Mouse (Mus musculus) left cerebral cortex, adult 18-20 months (tissue): ENCODE results near the gene Dnah12. TPM values are rescaled to one million over a fixed set of nuclear protein-coding genes. Genes with fewer than 3 reads are reported as not detected.
A peak's percentile ranks its signal among the peaks of the same experiment; 100 is the strongest.
"Not testable (repeated sequence)": the region's sequence is repeated elsewhere in the genome, so short reads cannot be mapped to it uniquely, and the experiment has no call there.

Experiments used
- DNase-seq, 2 experiments: peaks; one replicate each; pipeline ENCODE4 v3.0.0; 2021 to 2022; ENCODE audit warnings: low spot score in 2 of 2, mixed read lengths in 1 of 2
- microRNA-seq, 2 experiments: library from miRNA; unstranded; fragments of <30 nt; microRNA quantifications; one replicate each; pipeline ENCODE4 v1.2.0; 2021
- total RNA-seq, 2 experiments: library from RNA; stranded (reverse); gene quantifications; 2 replicates each; pipeline ENCODE4 v1.2.3; 2021

Dnah12 gene
- total RNA-seq, 2 experiments from 2014 or later = 0.21 to 0.26 TPM

DNA sequence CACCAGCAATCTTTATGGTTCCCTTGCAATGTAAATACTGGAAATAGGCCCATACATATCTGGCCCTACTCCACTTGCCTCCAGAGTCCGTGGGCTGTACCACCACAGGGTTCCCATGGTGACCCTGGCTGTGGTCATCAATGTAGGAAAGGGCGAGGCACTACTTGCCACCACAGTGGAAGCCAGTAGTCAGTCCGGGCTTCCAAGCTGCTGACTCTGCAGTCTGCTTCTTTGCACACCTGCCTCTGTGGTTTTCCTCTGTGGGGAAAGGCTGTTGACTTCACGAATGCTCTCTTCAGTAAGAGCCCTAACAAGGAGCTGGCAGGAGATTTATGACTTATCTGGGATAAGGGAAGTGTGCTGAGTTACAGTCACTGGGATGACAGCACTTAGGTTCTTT, 185.7 kb downstream of the Dnah12 start:
- DNase-seq = no peak

- no peak for DNase-seq
Observed at GRCm38 (mm10) chr14:26879976-26880375, 186.9 kb downstream of the Dnah12 start.

GRCm38 (mm10) chr14:26881700-26882099, 188.6 kb downstream of the Dnah12 start:
- no peak for DNase-seq

GRCm38 (mm10) chr14:26887244-26887643, 194.2 kb downstream of the Dnah12 start:
- DNase-seq = no peak

DNA sequence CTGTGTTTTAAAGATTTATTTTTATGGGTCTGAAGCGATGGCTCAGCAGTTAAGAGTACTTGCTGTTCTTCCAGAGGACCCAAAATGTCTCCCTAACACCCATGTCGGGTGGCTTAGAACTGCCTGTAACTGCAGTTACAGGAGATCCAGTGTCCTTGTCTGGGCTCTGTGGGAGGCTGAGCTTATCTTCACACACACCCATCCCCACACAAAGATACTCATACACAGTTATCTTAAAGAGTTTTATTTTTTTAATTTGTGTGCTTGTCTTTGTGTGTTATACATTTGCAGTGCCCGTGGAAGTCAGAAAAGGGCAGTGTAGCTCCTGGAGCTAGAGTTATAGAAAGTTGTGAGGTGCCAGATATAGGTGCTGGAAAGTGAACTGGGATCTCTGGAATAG, 197.7 kb downstream of the Dnah12 start:
- DNase-seq = no peak

- no peak for DNase-seq
Observed at GRCm38 (mm10) chr14:26894392-26894791, 201.3 kb downstream of the Dnah12 start, which contains the start of gene Asb14. Gene Asb14, plus strand, starts transcription at chr14:26894557.

GRCm38 (mm10) chr14:26899490-26899889, 206.4 kb downstream of the Dnah12 start:
- no peak for DNase-seq

DNA sequence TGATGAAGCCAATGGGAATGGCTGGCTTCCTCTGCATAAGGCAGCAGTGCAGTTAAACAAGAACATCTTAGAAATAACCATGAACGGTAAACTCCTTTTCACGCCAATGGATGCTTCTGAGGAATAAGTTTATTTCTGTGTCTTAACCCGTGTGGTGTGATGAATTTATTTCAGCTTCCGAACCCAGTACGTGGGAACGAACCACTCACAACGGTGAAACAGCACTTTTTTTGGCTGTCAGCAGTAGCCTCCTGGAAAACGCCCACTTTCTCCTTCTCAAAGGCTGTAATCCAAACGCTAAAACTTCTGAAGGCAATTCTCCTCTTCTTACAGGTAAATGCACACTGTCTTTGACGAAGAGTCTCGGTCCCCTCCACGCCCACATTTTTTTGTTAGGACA, 207.8 kb downstream of the Dnah12 start:
- peak; percentile 9 to 20 for DNase-seq

GRCm38 (mm10) chr14:26907401-26907800, 214.3 kb downstream of the Dnah12 start:
- DNase-seq = no peak

GRCm38 (mm10) chr14:26910461-26910860, 217.4 kb downstream of the Dnah12 start:
- DNase-seq = not testable (repeated sequence)

GRCm38 (mm10) chr14:26911201-26911600, 218.1 kb downstream of the Dnah12 start:
- no peak for DNase-seq

- no peak for DNase-seq
Observed at GRCm38 (mm10) chr14:26911826-26912225, 218.8 kb downstream of the Dnah12 start.

GRCm38 (mm10) chr14:26913681-26914268, 220.7 kb downstream of the Dnah12 start:
- peak; percentile 9 to 40 for DNase-seq

DNA sequence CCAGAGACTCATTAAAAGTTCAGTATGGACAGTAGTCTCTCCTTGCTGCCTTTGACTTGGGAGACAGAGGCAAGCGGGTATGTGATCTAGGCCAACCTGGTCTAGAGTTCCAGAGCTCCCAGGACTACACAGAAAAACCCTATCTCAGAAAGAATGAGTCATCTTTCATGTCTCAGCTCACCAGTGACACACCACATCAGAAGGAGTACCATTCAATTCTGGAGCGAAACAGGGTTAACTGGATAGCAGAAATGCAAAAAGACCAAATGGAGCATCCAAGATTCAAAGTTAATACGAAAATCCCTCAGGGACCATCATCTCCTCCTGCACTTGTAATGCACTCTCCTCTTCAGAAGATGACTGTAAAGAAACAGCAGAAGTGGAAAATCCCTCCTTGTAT, 226.2 kb downstream of the Dnah12 start:
- no peak for DNase-seq

DNA sequence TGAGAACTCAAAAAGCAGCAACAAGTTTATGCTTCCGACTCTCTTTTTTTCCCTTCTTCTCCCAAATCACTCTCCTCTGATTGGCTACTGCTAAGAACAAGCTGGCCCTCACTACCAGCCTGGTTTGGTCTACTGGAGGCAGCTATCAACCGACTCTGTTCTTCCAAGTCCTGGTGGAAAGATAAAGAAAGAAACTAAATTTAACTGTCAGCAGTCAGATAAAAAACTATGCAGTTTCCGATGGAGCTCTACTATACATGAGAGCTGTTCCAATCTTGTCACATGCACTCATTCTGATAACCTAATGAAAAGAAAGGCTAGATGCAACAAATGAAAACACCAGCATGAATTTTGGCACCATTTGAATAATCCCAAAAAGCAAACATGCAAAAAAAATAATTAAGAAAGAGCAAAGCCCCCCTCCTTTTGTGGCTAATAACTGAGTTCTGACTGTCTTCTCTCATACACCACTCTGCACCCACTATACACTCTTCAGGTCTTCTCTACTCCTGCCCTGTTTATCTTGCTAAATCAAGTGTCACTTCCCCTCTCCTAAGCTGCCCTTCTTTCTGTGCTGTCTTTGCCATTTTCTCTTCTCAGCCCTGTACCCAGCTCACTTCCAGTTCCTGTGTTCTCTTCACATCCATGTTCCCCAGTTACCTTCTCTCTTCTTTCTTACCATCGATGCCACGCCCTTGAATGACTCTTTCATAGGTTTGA, 230.8 kb downstream of the Dnah12 start:
- DNase-seq = no peak

- no peak for DNase-seq
Observed at GRCm38 (mm10) chr14:26934891-26935290, 241.8 kb downstream of the Dnah12 start.

- DNase-seq = no peak
Observed at GRCm38 (mm10) chr14:26935558-26935957, 242.5 kb downstream of the Dnah12 start.

Small RNA genes within 50 kb of the gene (microRNA-seq; reads per million reads assigned to microRNA genes)
- 0.50 to 1.7 reads per million in 2 experiments for gene Mir7672

Other genes with a start within 250 kb of the Dnah12 start
- gene Slmap, start 158.3 kb upstream of the Dnah12 start, total RNA-seq = 100 to 1,000 TPM; 114 to 116 TPM
- gene Dennd6a, start 119.4 kb upstream of the Dnah12 start, total RNA-seq = 10 to 100 TPM; 25.1 to 28.4 TPM
- 100 to 1,000 TPM; 105 to 110 TPM for gene Arf4, start 55.2 kb upstream of the Dnah12 start, total RNA-seq
- gene Pde12, start 23.4 kb upstream of the Dnah12 start, total RNA-seq = 1 to 10 TPM; 9.1 to 9.3 TPM
- not detected for gene Asb14, start 201.3 kb downstream of the Dnah12 start, total RNA-seq